Mouse (Mus musculus): ENCODE data around the gene Olfr649.

DNA sequence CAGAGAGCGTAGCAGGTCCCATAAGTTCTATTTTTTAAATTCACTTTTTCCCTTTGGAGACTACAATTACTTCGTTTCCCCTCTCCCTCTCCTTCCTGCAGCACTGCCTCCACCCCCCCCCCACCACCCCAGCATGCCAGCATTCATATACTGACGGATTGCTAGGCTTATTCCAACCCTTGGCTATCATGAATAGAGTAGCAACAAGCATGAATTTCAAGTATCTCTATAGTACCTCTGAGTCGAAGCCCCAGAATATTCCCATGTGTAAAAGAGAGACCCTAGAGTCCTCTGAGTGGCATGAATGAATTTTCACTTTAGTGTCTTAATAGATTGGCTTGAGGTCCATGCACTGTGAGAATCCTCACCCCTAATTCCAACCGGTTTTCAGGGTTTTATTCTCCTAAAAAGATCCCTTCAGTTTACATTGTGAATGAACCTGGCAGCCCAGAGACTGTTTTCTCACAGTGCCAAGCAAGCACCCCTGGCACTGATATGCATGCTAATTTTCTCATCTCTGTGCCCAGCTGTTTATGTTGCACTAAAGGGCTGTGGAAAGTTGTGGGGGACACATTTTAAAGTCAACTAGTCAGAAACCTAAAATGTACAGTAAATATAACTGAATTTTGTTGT is 17.2 kb downstream of the Olfr649 start:
- no peak for TF ChIP-seq POLR2A (IDR thresholded peaks at IDR 0.05; ENCODE audit: extremely low read depth, insufficient read depth, low read length)
- TF ChIP-seq CTCF (IDR thresholded peaks at IDR 0.05; ENCODE audit: extremely low read depth, insufficient read depth, low read length) = no peak
